Mouse (Mus musculus): ENCODE data around the gene Tceal3. TPM values are rescaled to one million over a fixed set of nuclear protein-coding genes. Genes with fewer than 3 reads are reported as not detected.
"Not testable (repeated sequence)": the region's sequence is repeated elsewhere in the genome, so short reads cannot be mapped to it uniquely, and the experiment has no call there.

Gene Tceal3
- polyA plus RNA-seq, 1 experiment from 2014 or later: 6.9 TPM

GRCm38 (mm10) chrX:136635116-136635515 lies 44.5 kb downstream of the Tceal3 start:
- DNase-seq (ENCODE audit: low spot score) (no peak), ATAC-seq (ENCODE audit: low FRiP score, low TSS enrichment) (no peak)
- no peaks in the 10 kb centered on the region for H3K9me3 ChIP-seq (ENCODE audit: control insufficient read depth, low read length)
- H3K27ac ChIP-seq (replicated peaks): no peak overlapping the region
- no peaks in the 10 kb centered on the region for H3K4me1 ChIP-seq (replicated peaks; ENCODE audit: control insufficient read depth, insufficient read depth)
- no peak overlapping the region for H3K4me2 ChIP-seq (replicated peaks; ENCODE audit: low read depth)
- 79% methylated on average over 4 of the region's 4 CpGs for WGBS
- no peak overlapping the region for H3K9ac ChIP-seq (ENCODE audit: low read length)
- no peaks in the 10 kb centered on the region for H3K27me3 ChIP-seq (ENCODE audit: control insufficient read depth, insufficient read depth, low read length)
- no peak overlapping the region for H3K4me3 ChIP-seq (ENCODE audit: low read depth, low read length)
- TF ChIP-seq CTCF (IDR thresholded peaks at IDR 0.05; ENCODE audit: low read depth): no peak
- no peak for TF ChIP-seq EP300 (optimal IDR thresholded peaks at IDR 0.05)
- no peaks in the 10 kb centered on the region for H3K36me3 ChIP-seq (ENCODE audit: control insufficient read depth, insufficient read depth, low read length)

- H3K27ac ChIP-seq (replicated peaks): no peak overlapping the region
- no peaks in the 10 kb centered on the region for H3K27me3 ChIP-seq (ENCODE audit: control insufficient read depth, insufficient read depth, low read length)
- H3K9ac ChIP-seq (ENCODE audit: low read length): no peak overlapping the region
- no peak overlapping the region for H3K4me3 ChIP-seq (ENCODE audit: low read depth, low read length)
- no peak overlapping the region for H3K4me2 ChIP-seq (replicated peaks; ENCODE audit: low read depth)
- peak; percentile 13 for DNase-seq (ENCODE audit: low spot score)
- no peak for ATAC-seq (ENCODE audit: low FRiP score, low TSS enrichment)
- no peaks in the 10 kb centered on the region for H3K36me3 ChIP-seq (ENCODE audit: control insufficient read depth, insufficient read depth, low read length)
- TF ChIP-seq EP300 (optimal IDR thresholded peaks at IDR 0.05): no peak
- TF ChIP-seq CTCF (IDR thresholded peaks at IDR 0.05; ENCODE audit: low read depth): 0 out of 2 replicates have a peak, but pooled peaks have one; percentile 10
- H3K9me3 ChIP-seq (ENCODE audit: control insufficient read depth, low read length): no peaks in the 10 kb centered on the region
- 31% methylated on average over 4 of the region's 6 CpGs for WGBS
- no peaks in the 10 kb centered on the region for H3K4me1 ChIP-seq (replicated peaks; ENCODE audit: control insufficient read depth, insufficient read depth)
Observed at GRCm38 (mm10) chrX:136639754-136640153, 49.1 kb downstream of the Tceal3 start.

GRCm38 (mm10) chrX:136645857-136646256 lies 55.2 kb downstream of the Tceal3 start:
- H3K9me3 ChIP-seq (ENCODE audit: control insufficient read depth, low read length); H3K4me2 ChIP-seq (replicated peaks; ENCODE audit: low read depth); ATAC-seq (ENCODE audit: low FRiP score, low TSS enrichment); H3K36me3 ChIP-seq (ENCODE audit: control insufficient read depth, insufficient read depth, low read length); H3K4me3 ChIP-seq (ENCODE audit: low read depth, low read length); H3K27ac ChIP-seq (replicated peaks); H3K27me3 ChIP-seq (ENCODE audit: control insufficient read depth, insufficient read depth, low read length); H3K4me1 ChIP-seq (replicated peaks; ENCODE audit: control insufficient read depth, insufficient read depth); DNase-seq (ENCODE audit: low spot score); H3K9ac ChIP-seq (ENCODE audit: low read length): not testable (repeated sequence)
- whole genome bisulfite sequencing: 39% methylated on average over 3 of the region's 3 CpGs

- peak; percentile 14 for DNase-seq (ENCODE audit: low spot score)
- TF ChIP-seq EP300 (optimal IDR thresholded peaks at IDR 0.05) (no peak), CTCF (IDR thresholded peaks at IDR 0.05; ENCODE audit: low read depth) (no peak)
- Histone ChIP-seq H3K27ac (replicated peaks) (no peak overlapping the region), H3K9ac (ENCODE audit: low read length) (peak overlapping the region; percentile 43; the same call in 1 of the 2 replicates), H3K4me2 (replicated peaks; ENCODE audit: low read depth) (peak overlapping the region; percentile 51), H3K9me3 (ENCODE audit: control insufficient read depth, low read length) (no peaks in the 10 kb centered on the region), H3K36me3 (ENCODE audit: control insufficient read depth, insufficient read depth, low read length) (no peaks in the 10 kb centered on the region), H3K4me3 (ENCODE audit: low read depth, low read length) (peak overlapping the region; percentile 34), H3K27me3 (ENCODE audit: control insufficient read depth, insufficient read depth, low read length) (no peaks in the 10 kb centered on the region), H3K4me1 (replicated peaks; ENCODE audit: control insufficient read depth, insufficient read depth) (no peaks in the 10 kb centered on the region)
- WGBS: 22% methylated on average over 13 of the region's 20 CpGs
- peak; percentile 56; the same call in 1 of the 2 replicates for ATAC-seq (ENCODE audit: low FRiP score, low TSS enrichment)
Observed at GRCm38 (mm10) chrX:136666281-136666706, 75.7 kb downstream of the Tceal3 start.

- Histone ChIP-seq H3K4me3 (ENCODE audit: low read depth, low read length) (peak overlapping the region; percentile 34), H3K4me2 (replicated peaks; ENCODE audit: low read depth) (peak overlapping the region; percentile 51), H3K9ac (ENCODE audit: low read length) (peak overlapping the region; percentile 43; the same call in 1 of the 2 replicates)
- not testable (repeated sequence) for H3K27ac ChIP-seq (replicated peaks); H3K4me1 ChIP-seq (replicated peaks; ENCODE audit: control insufficient read depth, insufficient read depth); DNase-seq (ENCODE audit: low spot score); H3K9me3 ChIP-seq (ENCODE audit: control insufficient read depth, low read length); ATAC-seq (ENCODE audit: low FRiP score, low TSS enrichment); H3K27me3 ChIP-seq (ENCODE audit: control insufficient read depth, insufficient read depth, low read length); H3K36me3 ChIP-seq (ENCODE audit: control insufficient read depth, insufficient read depth, low read length)
- 11% methylated on average over 23 of the region's 24 CpGs for WGBS
Observed at GRCm38 (mm10) chrX:136666762-136667464, 76.3 kb downstream of the Tceal3 start.

- Histone ChIP-seq H3K4me2 (replicated peaks; ENCODE audit: low read depth) (no peak overlapping the region), H3K4me1 (replicated peaks; ENCODE audit: control insufficient read depth, insufficient read depth) (no peaks in the 10 kb centered on the region), H3K36me3 (ENCODE audit: control insufficient read depth, insufficient read depth, low read length) (no peaks in the 10 kb centered on the region), H3K9me3 (ENCODE audit: control insufficient read depth, low read length) (no peaks in the 10 kb centered on the region), H3K4me3 (ENCODE audit: low read depth, low read length) (no peak overlapping the region), H3K27ac (replicated peaks) (no peak overlapping the region), H3K9ac (ENCODE audit: low read length) (no peak overlapping the region), H3K27me3 (ENCODE audit: control insufficient read depth, insufficient read depth, low read length) (no peaks in the 10 kb centered on the region)
- 62% methylated on average over 2 of the region's 2 CpGs for WGBS
- no peak for ATAC-seq (ENCODE audit: low FRiP score, low TSS enrichment)
- TF ChIP-seq EP300 (optimal IDR thresholded peaks at IDR 0.05): no peak
- TF ChIP-seq CTCF (IDR thresholded peaks at IDR 0.05; ENCODE audit: low read depth): no peak
- no peak for DNase-seq (ENCODE audit: low spot score)
Observed at GRCm38 (mm10) chrX:136668794-136669193, 78.2 kb downstream of the Tceal3 start.
